Mouse (Mus musculus) midbrain, embryonic 11.5 days (tissue): ENCODE data around the gene Sox5. TPM values are rescaled to one million over a fixed set of nuclear protein-coding genes. Genes with fewer than 3 reads are reported as not detected.

Experiments used
- ATAC-seq: fragments of 200-750 bp; cut with Nextera tagmentation; 2 replicates; pipeline ENCODE4 v1.8.0; 2017; ENCODE audit warnings: moderate TSS enrichment, moderate library complexity; ENCODE audit not compliant: low FRiP score
- DNase-seq: peaks from one replicate; pipeline ENCODE4 v3.0.0; 2015; ENCODE audit warnings: low spot score; ENCODE audit errors: missing footprints
- H3K27ac ChIP-seq: fragments of 300-500 bp; sonication (generic); 2 replicates; pipeline ENCODE4 v1.5.1; 2014; ENCODE audit warnings: low read depth, low read length
- H3K27me3 ChIP-seq: fragments of 300-500 bp; sonication (generic); 2 replicates; pipeline ENCODE4 v1.6.1; 2014; ENCODE audit warnings: mild to moderate bottlenecking, low read length, moderate library complexity, mixed read lengths; ENCODE audit not compliant: control insufficient read depth, insufficient read depth
- H3K36me3 ChIP-seq: fragments of 300-500 bp; sonication (generic); 2 replicates; pipeline ENCODE4 v1.6.1; 2014; ENCODE audit warnings: mild to moderate bottlenecking, low read length, moderate library complexity, mixed read lengths; ENCODE audit not compliant: control insufficient read depth, insufficient read depth
- H3K4me1 ChIP-seq: fragments of 300-500 bp; sonication (generic); 2 replicates; pipeline ENCODE4 v1.6.1; 2014; ENCODE audit warnings: low read length; ENCODE audit not compliant: control insufficient read depth, insufficient read depth
- H3K4me2 ChIP-seq: fragments of 300-500 bp; sonication (generic); 2 replicates; pipeline ENCODE4 v1.6.1; 2014; ENCODE audit warnings: mild to moderate bottlenecking, moderate library complexity
- H3K4me3 ChIP-seq: fragments of 300-500 bp; sonication (generic); 2 replicates; pipeline ENCODE4 v1.5.1; 2014; ENCODE audit warnings: low read depth, low read length
- H3K9ac ChIP-seq: fragments of 300-500 bp; sonication (generic); 2 replicates; pipeline ENCODE4 v1.6.1; 2014; ENCODE audit warnings: low read length
- H3K9me3 ChIP-seq: fragments of 300-500 bp; sonication (generic); 2 replicates; pipeline ENCODE4 v1.6.1; 2016; ENCODE audit warnings: low read length; ENCODE audit not compliant: control insufficient read depth
- WGBS: fragments of 180-500 bp; shearing (Covaris S2); extraction: QIAGEN DNeasy Blood & Tissue Kit; methylation state at CpG from one replicate; pipeline ENCODE4 v1.1.7; 2014; 5-methylcytosine and 5-hydroxymethylcytosine counted together
- polyA plus RNA-seq: library from polyadenylated mRNA; unstranded; fragments of >200 nt; fragmentation: Nextera tagmentation; extraction: Ambion mirVana; gene quantifications from 2 replicates; pipeline ENCODE4 v1.2.1, GENCODE M21; 2014

The Sox5 gene
- polyA plus RNA-seq, 1 experiment from 2014 or later: 23.0 TPM

- WGBS: 75% methylated on average over 10 of the region's 10 CpGs
These were observed 725.3 kb downstream of the Sox5 start for GRCm38 (mm10) chr6:144056252-144057097.

DNA sequence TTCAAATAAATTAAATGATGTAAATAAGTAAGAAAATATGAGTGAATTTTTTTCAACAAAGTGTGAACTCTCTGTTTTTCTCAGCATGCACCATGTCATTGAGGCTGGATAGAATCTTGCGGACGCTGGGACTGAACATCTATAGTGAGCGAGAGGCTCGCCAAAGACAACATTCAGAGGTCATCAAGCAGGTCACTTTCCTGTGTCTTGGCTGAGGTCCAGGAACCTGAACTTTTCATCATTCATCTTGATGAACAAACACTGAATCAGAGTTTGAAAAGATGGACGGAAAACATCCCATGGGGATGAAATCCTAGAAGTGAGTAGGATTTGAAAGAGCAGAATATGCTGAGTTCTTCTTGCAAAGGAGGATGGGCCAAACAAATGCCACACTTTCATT is 729.3 kb downstream of the Sox5 start:
- H3K27me3 ChIP-seq: no peaks in the 10 kb centered on the region
- no peaks in the 10 kb centered on the region for H3K4me1 ChIP-seq
- WGBS: 82% methylated on average over 5 of the region's 5 CpGs
- no peaks in the 10 kb centered on the region for H3K9me3 ChIP-seq
- no peak overlapping the region for H3K27ac ChIP-seq
- ATAC-seq (no peak), DNase-seq (no peak)
- H3K36me3 ChIP-seq: no peaks in the 10 kb centered on the region
- H3K4me3 ChIP-seq: no peak overlapping the region
- no peak overlapping the region for H3K4me2 ChIP-seq
- H3K9ac ChIP-seq: no peak overlapping the region

More at GRCm38 (mm10) chr6:144056252-144057097, 725.3 kb downstream of the Sox5 start:
- Histone ChIP-seq H3K4me3 (no peak overlapping the region), H3K36me3 (no peaks in the 10 kb centered on the region), H3K9me3 (no peaks in the 10 kb centered on the region), H3K27ac (no peak overlapping the region), H3K4me1 (no peaks in the 10 kb centered on the region), H3K27me3 (no peaks in the 10 kb centered on the region), H3K4me2 (no peak overlapping the region), H3K9ac (no peak overlapping the region)
- DNase-seq (peak; percentile 51), ATAC-seq (peak; percentile 14; the same call in 1 of the 2 replicates)

- DNase-seq (peak; percentile 66), ATAC-seq (no peak)
- no peak overlapping the region for H3K4me2 ChIP-seq
- WGBS: 97% methylated on average over 5 of the region's 5 CpGs
- no peak overlapping the region for H3K27ac ChIP-seq
- H3K36me3 ChIP-seq: no peaks in the 10 kb centered on the region
- H3K4me1 ChIP-seq: no peaks in the 10 kb centered on the region
- H3K9ac ChIP-seq: no peak overlapping the region
- no peaks in the 10 kb centered on the region for H3K27me3 ChIP-seq
- no peaks in the 10 kb centered on the region for H3K9me3 ChIP-seq
- H3K4me3 ChIP-seq: no peak overlapping the region
These were observed 730.5 kb downstream of the Sox5 start for GRCm38 (mm10) chr6:144051316-144051715.

- H3K9ac ChIP-seq: no peak overlapping the region
- WGBS: 93% methylated on average over 3 of the region's 3 CpGs
- no peaks in the 10 kb centered on the region for H3K36me3 ChIP-seq
- no peaks in the 10 kb centered on the region for H3K27me3 ChIP-seq
- H3K4me3 ChIP-seq: no peak overlapping the region
- ATAC-seq (no peak), DNase-seq (peak; percentile 77)
- H3K27ac ChIP-seq: no peak overlapping the region
- no peak overlapping the region for H3K4me2 ChIP-seq
- H3K4me1 ChIP-seq: peaks cover 9% of the 10 kb centered on the region
- H3K9me3 ChIP-seq: no peaks in the 10 kb centered on the region
These were observed 733.4 kb downstream of the Sox5 start for GRCm38 (mm10) chr6:144048201-144048924.

- WGBS: 30% methylated on average over 9 of the region's 9 CpGs
- Histone ChIP-seq H3K27me3 (no peaks in the 10 kb centered on the region), H3K9me3 (no peaks in the 10 kb centered on the region), H3K9ac (0 out of 2 replicates have a peak overlapping the region, but pooled peaks have one; percentile 10), H3K27ac (no peak overlapping the region), H3K4me3 (no peak overlapping the region), H3K4me2 (no peak overlapping the region), H3K4me1 (peaks cover 28% of the 10 kb centered on the region), H3K36me3 (no peaks in the 10 kb centered on the region)
- DNase-seq (peak; percentile 90), ATAC-seq (peak; percentile 43)
These were observed 736.3 kb downstream of the Sox5 start for GRCm38 (mm10) chr6:144045503-144045902.

GRCm38 (mm10) chr6:144044381-144044780 is 737.4 kb downstream of the Sox5 start:
- Histone ChIP-seq H3K9me3 (no peaks in the 10 kb centered on the region), H3K4me3 (no peak overlapping the region), H3K27ac (no peak overlapping the region), H3K9ac (no peak overlapping the region), H3K4me1 (peaks cover 31% of the 10 kb centered on the region), H3K36me3 (no peaks in the 10 kb centered on the region), H3K4me2 (no peak overlapping the region), H3K27me3 (no peaks in the 10 kb centered on the region)
- WGBS: 95% methylated on average over 3 of the region's 3 CpGs
- ATAC-seq: no peak
- peak; percentile 64 for DNase-seq

GRCm38 (mm10) chr6:144042936-144043335 is 738.8 kb downstream of the Sox5 start:
- ATAC-seq (peak; percentile 57), DNase-seq (peak; percentile 87)
- no peaks in the 10 kb centered on the region for H3K36me3 ChIP-seq
- peaks cover 33% of the 10 kb centered on the region for H3K4me1 ChIP-seq
- H3K27ac ChIP-seq: no peak overlapping the region; the same call in 1 of the 2 replicates
- H3K4me3 ChIP-seq: no peak overlapping the region
- H3K4me2 ChIP-seq: no peak overlapping the region
- 8% methylated on average over 5 of the region's 5 CpGs for WGBS
- H3K27me3 ChIP-seq: no peaks in the 10 kb centered on the region
- no peaks in the 10 kb centered on the region for H3K9me3 ChIP-seq
- no peak overlapping the region for H3K9ac ChIP-seq

- H3K4me2 ChIP-seq: no peak overlapping the region
- no peaks in the 10 kb centered on the region for H3K9me3 ChIP-seq
- H3K27ac ChIP-seq: no peak overlapping the region
- no peaks in the 10 kb centered on the region for H3K36me3 ChIP-seq
- H3K27me3 ChIP-seq: no peaks in the 10 kb centered on the region
- no peak overlapping the region for H3K9ac ChIP-seq
- ATAC-seq: no peak; the same call in 1 of the 2 replicates
- DNase-seq: peak; percentile 85
- peaks cover 33% of the 10 kb centered on the region for H3K4me1 ChIP-seq
- WGBS: 67% methylated on average over 9 of the region's 9 CpGs
- H3K4me3 ChIP-seq: no peak overlapping the region
These were observed 739.8 kb downstream of the Sox5 start for GRCm38 (mm10) chr6:144041941-144042340.

- H3K27ac ChIP-seq: no peak overlapping the region
- no peak overlapping the region for H3K4me2 ChIP-seq
- H3K27me3 ChIP-seq: no peaks in the 10 kb centered on the region
- DNase-seq (peak; percentile 77), ATAC-seq (no peak)
- no peaks in the 10 kb centered on the region for H3K9me3 ChIP-seq
- 60% methylated on average over 5 of the region's 5 CpGs for WGBS
- no peak overlapping the region for H3K4me3 ChIP-seq
- H3K36me3 ChIP-seq: no peaks in the 10 kb centered on the region
- H3K9ac ChIP-seq: no peak overlapping the region
- peaks cover 33% of the 10 kb centered on the region for H3K4me1 ChIP-seq
These were observed 740.6 kb downstream of the Sox5 start for GRCm38 (mm10) chr6:144041188-144041587.
